Mouse (Mus musculus) T-cell, adult 2 months (primary cell): Measurements from ENCODE around the gene Lipc.

Experiments used
- DNase-seq: peaks from one replicate; pipeline ENCODE4 v3.0.0; 2022; ENCODE audit warnings: low spot score

The Lipc gene

GRCm38 (mm10) chr9:70957717-70958116 is 5.7 kb upstream of the Lipc start:
- no peak for DNase-seq

GRCm38 (mm10) chr9:70954226-70954625 is 2.2 kb upstream of the Lipc start:
- DNase-seq = no peak

GRCm38 (mm10) chr9:70949336-70949735 is 2.7 kb downstream of the Lipc start:
- DNase-seq = no peak

GRCm38 (mm10) chr9:70947312-70947711 is 4.7 kb downstream of the Lipc start:
- no peak for DNase-seq

- no peak for DNase-seq
These were observed 9.2 kb downstream of the Lipc start for GRCm38 (mm10) chr9:70942686-70943333.

GRCm38 (mm10) chr9:70939752-70940501 is 12.1 kb downstream of the Lipc start:
- DNase-seq = no peak

- no peak for DNase-seq
These were observed 13.2 kb downstream of the Lipc start for GRCm38 (mm10) chr9:70938850-70939249.

GRCm38 (mm10) chr9:70938134-70938533 is 13.9 kb downstream of the Lipc start:
- DNase-seq = no peak

GRCm38 (mm10) chr9:70934587-70935295 is 17.3 kb downstream of the Lipc start:
- DNase-seq = no peak

GRCm38 (mm10) chr9:70930641-70931020 is 21.4 kb downstream of the Lipc start:
- no peak for DNase-seq

GRCm38 (mm10) chr9:70929840-70930640 is 22.0 kb downstream of the Lipc start:
- DNase-seq = no peak

GRCm38 (mm10) chr9:70928472-70928871 is 23.6 kb downstream of the Lipc start:
- no peak for DNase-seq

GRCm38 (mm10) chr9:70927701-70928100 is 24.3 kb downstream of the Lipc start:
- DNase-seq = no peak

GRCm38 (mm10) chr9:70926820-70927588 is 25.0 kb downstream of the Lipc start:
- DNase-seq = no peak

GRCm38 (mm10) chr9:70925225-70925624 is 26.8 kb downstream of the Lipc start:
- DNase-seq = no peak

- no peak for DNase-seq
These were observed 27.3 kb downstream of the Lipc start for GRCm38 (mm10) chr9:70924763-70925162.

GRCm38 (mm10) chr9:70921781-70922565 is 30.1 kb downstream of the Lipc start:
- no peak for DNase-seq

- DNase-seq = no peak
These were observed 30.9 kb downstream of the Lipc start for GRCm38 (mm10) chr9:70921132-70921531.

GRCm38 (mm10) chr9:70919271-70919670 is 32.8 kb downstream of the Lipc start:
- DNase-seq = no peak

- DNase-seq = no peak
These were observed 35.5 kb downstream of the Lipc start for GRCm38 (mm10) chr9:70916516-70916915.

GRCm38 (mm10) chr9:70915356-70915685 is 36.7 kb downstream of the Lipc start:
- no peak for DNase-seq
